Mouse (Mus musculus): ENCODE results near the gene Phf24.

DNA sequence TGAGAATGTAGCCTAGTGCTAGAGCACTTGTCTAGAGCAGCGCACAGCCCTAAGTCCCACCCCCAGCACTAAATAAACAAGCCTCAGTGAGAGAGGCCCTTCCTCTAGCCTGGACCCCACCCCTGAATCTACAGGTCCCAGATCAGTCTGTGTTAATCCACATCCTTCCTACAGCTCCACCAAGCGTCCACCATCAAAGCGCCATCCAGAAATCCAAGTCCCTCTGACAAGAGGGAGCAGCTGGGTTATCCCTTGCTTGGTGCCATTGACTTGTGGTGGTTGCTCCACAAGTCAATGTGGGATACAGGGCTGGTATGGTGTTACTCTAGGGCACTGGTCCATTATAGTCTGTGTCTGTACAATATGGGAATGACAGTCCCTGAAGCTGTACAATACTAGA is 38.7 kb downstream of the Phf24 start:
- TF ChIP-seq CTCF (IDR thresholded peaks at IDR 0.05; ENCODE audit: control insufficient read depth, insufficient read depth, low read length) (no peak), POLR2A (IDR thresholded peaks at IDR 0.05; ENCODE audit: borderline replicate concordance, control insufficient read depth, low read depth, low read length) (no peak)

All from bone marrow, adult 2 months (tissue).